Mouse (Mus musculus): ENCODE measurements around the gene Kalrn.

DNA sequence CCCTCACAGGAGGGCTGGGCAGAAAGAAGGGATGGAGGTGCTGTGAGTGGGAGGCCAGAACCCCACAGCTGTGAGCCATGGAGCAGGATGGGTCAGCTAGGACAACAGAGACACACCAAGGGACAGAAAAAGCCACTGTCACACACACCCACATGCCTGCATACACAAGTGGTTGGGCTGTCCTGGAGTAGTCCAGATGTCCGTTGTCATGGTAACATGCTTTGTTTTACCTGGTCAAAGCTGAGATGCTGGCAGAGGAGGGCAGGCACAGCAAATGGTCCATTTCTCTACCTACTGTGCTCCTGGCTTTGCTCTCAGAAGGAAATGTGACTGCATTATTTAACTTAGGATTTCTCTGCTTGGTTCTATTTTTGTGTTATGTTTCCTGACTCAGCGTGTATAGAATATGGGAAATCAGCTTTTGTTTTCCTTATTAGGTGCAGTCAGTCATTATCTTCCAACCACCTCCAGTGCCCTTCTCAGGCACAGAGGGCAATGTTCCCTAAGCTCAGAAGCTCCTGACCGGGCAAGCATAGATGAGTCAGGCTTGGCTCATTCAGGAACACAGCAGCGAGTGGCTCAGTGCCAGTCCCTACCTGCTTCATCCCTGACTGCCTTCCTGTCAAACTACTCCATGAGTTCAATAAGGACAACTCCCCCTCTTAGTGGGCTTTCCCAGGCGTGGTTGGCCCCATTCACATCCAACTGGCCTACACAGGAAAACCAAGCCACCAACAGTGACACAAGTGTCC is 183.6 kb downstream of the Kalrn start:
- TF ChIP-seq CTCF (IDR thresholded peaks at IDR 0.05; ENCODE audit: low read depth) (no peak), EP300 (IDR thresholded peaks at IDR 0.05; ENCODE audit: low read depth) (no peak)

Measured in heart, postnatal 0 days (tissue).